Mouse (Mus musculus): Measurements from ENCODE around the gene Lamc3.

- no peak for TF ChIP-seq GATA1 (IDR thresholded peaks at IDR 0.05; ENCODE audit: low read length)
- no peak for TF ChIP-seq TAL1 (IDR thresholded peaks at IDR 0.05; ENCODE audit: low read length)
Measured at GRCm38 (mm10) chr2:31990961-31991360, 103.9 kb downstream of the Lamc3 start.

Data from erythroblast, embryonic 14.5 days (primary cell).